Mouse (Mus musculus) heart, embryonic 14.5 days (tissue): ENCODE data around the gene Cdc37l1. TPM values are rescaled to one million over a fixed set of nuclear protein-coding genes. Genes with fewer than 3 reads are reported as not detected.
"Not testable (repeated sequence)": the region's sequence is repeated elsewhere in the genome, so short reads cannot be mapped to it uniquely, and the experiment has no call there.

Experiments used
- ATAC-seq: fragments of 200-750 bp; cut with Nextera tagmentation; 2 replicates; pipeline ENCODE4 v1.8.0; 2017; ENCODE audit warnings: low read depth, moderate TSS enrichment; ENCODE audit not compliant: insufficient number of reproducible peaks, insufficient read depth, low FRiP score
- H3K27ac ChIP-seq, 2 experiments: fragments of 200-500 bp in 1 of 2; fragments of 300-500 bp in 1 of 2; sonication (generic) in 1 of 2; replicated peaks in 1 of 2; 2 replicates each; pipeline ENCODE4 v1.5.1; 2012 to 2014; ENCODE audit warnings: low read depth in 2 of 2, low read length in 2 of 2, control low read depth in 1 of 2, mild to moderate bottlenecking in 1 of 2, mixed read lengths in 1 of 2; ENCODE audit not compliant: control insufficient read depth in 1 of 2, insufficient read depth in 1 of 2
- H3K27me3 ChIP-seq: fragments of 300-500 bp; sonication (generic); 2 replicates; pipeline ENCODE4 v1.6.1; 2014; ENCODE audit warnings: mild to moderate bottlenecking, low read length, control low read depth; ENCODE audit not compliant: control insufficient read depth, insufficient read depth
- H3K36me3 ChIP-seq: fragments of 300-500 bp; sonication (generic); 2 replicates; pipeline ENCODE4 v1.6.1; 2014; ENCODE audit warnings: mild to moderate bottlenecking, control low read depth, low read length, mixed read lengths; ENCODE audit not compliant: control insufficient read depth, insufficient read depth
- H3K4me1 ChIP-seq, 2 experiments: fragments of 200-500 bp in 1 of 2; fragments of 300-500 bp in 1 of 2; sonication (generic) in 1 of 2; 2 replicates each; pipeline ENCODE4 v1.6.1; 2012 to 2014; ENCODE audit warnings: low read length in 2 of 2, control low read depth in 1 of 2, mixed read lengths in 1 of 2; ENCODE audit not compliant: control insufficient read depth in 2 of 2, insufficient read depth in 2 of 2
- H3K4me2 ChIP-seq: fragments of 300-500 bp; sonication (generic); 2 replicates; pipeline ENCODE4 v1.6.1; 2014; ENCODE audit warnings: mild to moderate bottlenecking, low read length
- H3K4me3 ChIP-seq, 2 experiments: fragments of 200-500 bp in 1 of 2; fragments of 300-500 bp in 1 of 2; sonication (generic) in 1 of 2; 2 replicates each; pipeline ENCODE4 v1.5.1; 2012 to 2014; ENCODE audit warnings: low read length in 2 of 2, mild to moderate bottlenecking in 2 of 2, control low read depth in 1 of 2, low read depth in 1 of 2, moderate library complexity in 1 of 2; ENCODE audit not compliant: control insufficient read depth in 1 of 2, insufficient read depth in 1 of 2
- H3K9ac ChIP-seq: fragments of 300-500 bp; sonication (generic); 2 replicates; pipeline ENCODE4 v1.6.1; 2014; ENCODE audit warnings: mild to moderate bottlenecking, low read length
- H3K9me3 ChIP-seq: fragments of 300-500 bp; sonication (generic); 2 replicates; pipeline ENCODE4 v1.6.1; 2016; ENCODE audit warnings: low read length, control low read depth; ENCODE audit not compliant: control insufficient read depth
- WGBS: fragments of 180-500 bp; shearing (Covaris S2); extraction: QIAGEN DNeasy Blood & Tissue Kit; methylation state at CpG from one replicate; pipeline ENCODE4 v1.1.7; 2014; 5-methylcytosine and 5-hydroxymethylcytosine counted together
- polyA plus RNA-seq: library from polyadenylated mRNA; unstranded; fragments of >200 nt; fragmentation: Nextera tagmentation; extraction: Ambion mirVana; gene quantifications from 2 replicates; pipeline ENCODE4 v1.2.1, GENCODE M21; 2014

Cdc37l1 gene
- polyA plus RNA-seq, 1 experiment from 2014 or later, result 50.0 TPM

DNA sequence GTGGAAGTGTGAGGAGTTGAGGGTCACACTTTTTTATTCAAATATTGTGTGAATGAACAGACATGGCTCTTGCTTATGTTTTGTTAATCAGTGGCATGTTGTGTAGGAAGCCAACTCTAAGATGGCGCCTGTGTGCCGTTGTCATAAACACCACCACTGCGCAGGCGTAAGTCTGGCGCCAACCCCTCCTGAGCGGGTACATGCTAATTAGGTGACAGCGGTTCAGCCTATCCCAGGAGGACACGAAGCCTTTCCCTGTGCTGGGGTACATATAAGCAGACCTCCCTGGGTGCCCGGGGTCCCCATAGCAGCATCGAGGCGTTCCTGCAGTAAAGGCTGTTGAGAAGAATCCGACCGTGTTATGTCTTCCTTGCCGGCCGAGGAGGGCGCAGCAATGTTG, 10.2 kb downstream of the Cdc37l1 start:
- WGBS, result 96% methylated on average over 16 of the region's 16 CpGs
- H3K36me3 ChIP-seq, result peaks cover 68% of the 10 kb centered on the region
- not testable (repeated sequence) for H3K9me3 ChIP-seq

DNA sequence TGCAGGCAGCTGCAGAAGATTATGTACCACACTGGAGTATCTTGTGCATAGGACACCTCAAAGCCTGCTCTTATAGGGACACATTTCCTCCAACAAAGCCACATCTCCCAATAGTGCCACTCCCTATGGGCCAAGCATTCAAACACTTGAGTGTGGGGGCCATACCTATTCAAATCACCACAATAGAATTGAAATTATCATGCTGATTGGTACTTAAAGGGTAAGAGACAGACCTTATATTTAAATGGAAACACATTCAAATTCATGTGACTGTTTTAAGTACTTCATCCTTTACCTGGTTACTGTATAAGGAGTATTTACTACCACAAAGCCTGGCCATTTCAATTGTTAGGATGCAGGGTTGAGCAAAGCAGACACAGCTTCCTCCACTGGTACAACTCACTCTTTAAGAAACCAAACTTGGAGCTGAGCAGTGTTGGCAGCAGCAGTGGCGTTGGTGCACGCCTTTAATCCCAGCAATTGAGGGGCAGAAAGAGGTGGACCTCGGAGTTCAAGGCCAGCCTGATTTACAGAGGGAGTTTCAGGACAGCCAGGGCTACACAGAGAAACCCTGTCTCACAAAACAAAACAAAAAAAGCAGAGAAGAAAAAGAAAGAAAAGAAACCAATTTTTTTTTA, 18.0 kb downstream of the Cdc37l1 start:
- Histone ChIP-seq H3K4me3 (no peak overlapping the region), H3K9ac (no peak overlapping the region), H3K4me1 (no peaks in the 10 kb centered on the region), H3K36me3 (peaks cover 65% of the 10 kb centered on the region), H3K27ac (no peak overlapping the region), H3K4me2 (no peak overlapping the region), H3K9me3 (no peaks in the 10 kb centered on the region), H3K27me3 (no peaks in the 10 kb centered on the region)
- ATAC-seq, result no peak
- 90% methylated on average over 3 of the region's 3 CpGs for WGBS

More for the DNA sequence above, 10.2 kb downstream of the Cdc37l1 start:
- H3K27ac ChIP-seq, H3K4me1 ChIP-seq, H3K9ac ChIP-seq, H3K4me2 ChIP-seq, H3K4me3 ChIP-seq, ATAC-seq, H3K27me3 ChIP-seq: not testable (repeated sequence)

DNA sequence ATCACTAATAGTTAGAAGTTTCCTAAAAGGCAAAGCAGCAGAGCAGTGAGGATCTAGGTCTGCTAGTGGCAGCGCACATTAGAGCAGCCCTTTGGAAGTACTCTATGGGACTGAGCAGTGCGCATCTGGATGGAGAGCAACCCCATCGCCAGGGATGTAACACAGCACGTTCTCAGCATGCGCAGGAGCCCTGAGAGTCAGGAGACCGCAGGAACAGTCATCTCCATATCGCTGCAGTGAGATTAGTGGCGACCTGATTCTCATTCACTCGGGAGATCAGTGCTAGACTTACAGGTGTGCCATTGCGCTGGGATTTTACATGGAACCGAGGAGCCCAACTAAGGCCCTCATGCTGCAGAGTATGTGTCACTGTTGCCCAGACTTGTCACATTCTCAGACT, 18.9 kb downstream of the Cdc37l1 start:
- Histone ChIP-seq H3K9me3 (no peaks in the 10 kb centered on the region), H3K36me3 (peaks cover 73% of the 10 kb centered on the region)
- WGBS, result 96% methylated on average over 11 of the region's 11 CpGs

DNA sequence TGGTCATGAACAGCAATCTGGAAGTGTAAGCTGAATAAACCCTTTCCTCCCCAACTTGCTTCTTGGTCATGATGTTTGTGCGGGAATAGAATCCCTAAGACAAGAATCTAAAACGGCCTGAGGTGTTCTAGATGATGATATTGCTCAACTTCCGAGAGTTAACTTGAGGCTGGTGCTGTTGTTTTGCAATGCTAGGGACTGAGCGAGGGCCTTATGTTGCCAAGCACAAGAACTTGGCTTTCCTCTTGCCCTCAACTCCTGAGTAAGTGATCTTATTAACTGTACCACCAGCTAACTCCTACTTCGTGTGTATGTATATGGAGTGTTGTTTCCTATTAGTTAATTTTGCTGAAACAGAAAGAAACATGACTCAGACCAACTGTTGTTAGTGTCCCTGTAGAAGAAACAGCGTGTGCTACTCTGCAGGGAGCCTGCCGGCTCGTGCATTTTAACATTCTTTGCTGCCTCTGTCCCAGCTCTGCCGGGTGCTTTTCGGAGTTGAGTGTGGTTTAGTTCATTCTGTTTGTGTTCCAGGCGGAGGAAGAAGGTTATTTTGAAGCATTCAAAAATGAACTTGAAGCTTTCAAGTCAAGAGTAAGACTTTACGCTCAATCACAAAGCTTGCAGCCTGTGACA, 21.3 kb downstream of the Cdc37l1 start:
- Histone ChIP-seq H3K9me3 (no peaks in the 10 kb centered on the region), H3K27me3 (no peaks in the 10 kb centered on the region), H3K36me3 (peaks cover 87% of the 10 kb centered on the region), H3K9ac (no peak overlapping the region), H3K27ac (no peak overlapping the region), H3K4me2 (no peak overlapping the region), H3K4me3 (no peak overlapping the region), H3K4me1 (peaks cover 0 to 3% of the 10 kb centered on the region in 2 experiments; a peak in 1 of 4 replicates)
- no peak for ATAC-seq
- WGBS, result 89% methylated on average over 12 of the region's 12 CpGs

More for the DNA sequence above, 18.9 kb downstream of the Cdc37l1 start:
- Histone ChIP-seq H3K4me3 (no peak overlapping the region), H3K27ac (no peak overlapping the region), H3K4me1 (no peaks in the 10 kb centered on the region), H3K4me2 (no peak overlapping the region), H3K27me3 (no peaks in the 10 kb centered on the region), H3K9ac (no peak overlapping the region)
- ATAC-seq, result no peak

DNA sequence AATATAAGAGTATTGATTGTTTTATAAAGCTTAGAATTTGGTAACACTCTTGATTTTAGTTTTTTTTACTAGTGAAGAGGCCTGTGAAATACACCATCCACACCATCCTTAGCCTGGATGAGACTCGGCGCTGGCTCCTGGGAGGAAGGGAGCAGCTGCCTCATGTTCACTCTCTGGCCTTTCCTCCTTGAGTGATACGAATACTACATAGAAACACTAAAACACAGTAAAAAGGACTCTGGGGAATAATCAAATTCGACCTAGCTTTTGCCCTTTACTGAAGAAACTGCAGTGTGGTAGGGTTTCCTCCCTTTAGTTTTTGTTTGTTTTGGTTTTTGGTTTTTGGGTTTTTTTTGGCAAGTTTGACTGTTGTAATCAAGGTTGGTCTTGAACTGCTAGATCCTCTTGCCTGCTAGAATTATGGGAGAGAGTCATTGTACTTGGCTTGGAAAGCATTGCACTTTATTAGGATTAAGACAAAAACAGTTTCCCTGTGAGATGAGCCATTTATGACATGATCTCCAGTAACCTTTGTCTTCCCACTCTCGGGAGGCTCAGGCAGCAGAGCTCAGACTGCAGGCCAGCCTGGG, 24.4 kb downstream of the Cdc37l1 start:
- Histone ChIP-seq H3K36me3 (peaks cover 77% of the 10 kb centered on the region), H3K4me3 (no peak overlapping the region), H3K4me1 (peaks cover 0 to 3% of the 10 kb centered on the region in 2 experiments; a peak in 2 of 4 replicates), H3K4me2 (no peak overlapping the region), H3K9me3 (no peaks in the 10 kb centered on the region), H3K9ac (no peak overlapping the region), H3K27ac (no peak overlapping the region), H3K27me3 (no peaks in the 10 kb centered on the region)
- 83% methylated on average over 5 of the region's 5 CpGs for WGBS
- no peak for ATAC-seq

DNA sequence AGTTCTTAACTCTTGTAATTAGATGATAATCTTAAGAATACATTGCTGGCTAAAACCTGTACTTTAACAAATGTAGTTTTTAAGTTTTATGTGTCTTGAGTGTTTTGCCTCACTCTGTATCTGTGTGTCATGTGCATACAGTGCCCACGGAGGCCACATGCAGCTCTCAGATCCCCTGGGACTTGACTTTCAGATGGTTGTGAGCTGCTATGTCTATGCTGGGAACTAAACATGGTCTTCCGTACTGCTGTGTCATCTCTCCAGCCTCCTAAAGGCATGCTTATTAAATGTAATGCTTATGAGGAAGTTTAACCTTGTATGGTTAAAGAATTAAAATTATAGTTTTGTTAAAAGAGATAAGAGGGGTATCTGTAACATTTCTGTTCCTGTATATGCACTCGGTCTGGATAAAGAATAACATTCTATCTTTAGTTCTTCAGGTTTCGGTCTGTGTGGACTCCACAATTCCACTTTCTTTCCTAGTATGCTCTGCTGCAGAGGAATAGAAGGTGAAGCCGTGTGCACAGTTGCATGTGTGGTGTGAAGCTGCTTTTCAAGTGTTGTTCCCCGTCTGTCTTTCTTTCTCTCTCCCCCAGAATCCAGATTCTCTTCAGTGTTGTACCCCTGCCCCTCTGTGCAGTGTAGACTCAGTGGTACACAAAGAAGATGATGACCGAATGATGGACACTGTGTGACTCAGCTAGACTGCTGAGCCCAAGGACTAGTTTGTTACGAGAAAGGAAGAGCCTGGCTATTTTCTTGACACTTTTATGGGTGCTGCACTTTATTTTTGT, 25.5 kb downstream of the Cdc37l1 start:
- no peak overlapping the region for H3K9ac ChIP-seq
- peaks cover 83% of the 10 kb centered on the region for H3K36me3 ChIP-seq
- no peak overlapping the region for H3K4me3 ChIP-seq
- WGBS, result 79% methylated on average over 8 of the region's 8 CpGs
- no peak overlapping the region for H3K4me2 ChIP-seq
- ATAC-seq, result no peak
- peaks cover 0 to 3% of the 10 kb centered on the region in 2 experiments; a peak in 2 of 4 replicates for H3K4me1 ChIP-seq
- no peak overlapping the region for H3K27ac ChIP-seq
- H3K27me3 ChIP-seq, result no peaks in the 10 kb centered on the region
- no peaks in the 10 kb centered on the region for H3K9me3 ChIP-seq

DNA sequence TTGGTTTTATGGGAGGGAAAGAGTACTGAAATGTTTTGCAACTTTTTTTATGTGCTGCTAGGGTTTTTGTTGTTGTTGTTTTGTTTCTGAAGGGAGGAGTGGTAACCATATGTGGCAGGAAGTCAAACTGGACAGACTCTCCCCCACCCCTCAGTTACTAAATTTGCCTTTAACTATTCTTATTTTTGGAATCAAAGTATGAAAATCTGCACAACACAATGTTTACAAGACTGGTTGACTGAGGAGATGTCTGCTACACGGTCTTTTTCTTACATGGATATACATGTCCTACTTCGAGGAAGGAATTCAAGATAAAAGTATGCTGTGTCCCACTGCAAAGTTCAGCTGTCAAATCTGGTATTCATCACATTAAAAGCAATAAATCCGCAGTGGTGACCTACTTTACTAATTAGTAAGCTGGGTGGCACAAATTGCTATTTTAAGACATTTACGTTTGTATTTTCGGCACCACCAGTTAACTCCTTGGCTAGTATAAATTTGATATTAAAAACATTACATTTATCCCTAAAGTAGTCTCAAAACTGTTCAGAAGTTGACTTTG, 26.1 kb downstream of the Cdc37l1 start:
- H3K27ac ChIP-seq, result no peak overlapping the region
- H3K9me3 ChIP-seq, result no peaks in the 10 kb centered on the region
- no peak overlapping the region for H3K9ac ChIP-seq
- peaks cover 0 to 3% of the 10 kb centered on the region in 2 experiments; a peak in 2 of 4 replicates for H3K4me1 ChIP-seq
- H3K4me3 ChIP-seq, result no peak overlapping the region
- WGBS, result 64% methylated on average over 5 of the region's 5 CpGs
- H3K4me2 ChIP-seq, result no peak overlapping the region
- peaks cover 85% of the 10 kb centered on the region for H3K36me3 ChIP-seq
- ATAC-seq, result no peak
- H3K27me3 ChIP-seq, result no peaks in the 10 kb centered on the region
